Mouse (Mus musculus) hindbrain, embryonic 15.5 days (tissue): ENCODE results near the gene Atp1a4. TPM values are rescaled to one million over a fixed set of nuclear protein-coding genes. Genes with fewer than 3 reads are reported as not detected.

Experiments used
- ATAC-seq: fragments of 200-750 bp; cut with Nextera tagmentation; 2 replicates; pipeline ENCODE4 v1.8.0; 2017; ENCODE audit warnings: low read depth, moderate number of reproducible peaks, moderate TSS enrichment; ENCODE audit not compliant: low FRiP score
- H3K27ac ChIP-seq: fragments of 300-500 bp; sonication (generic); replicated peaks from 2 replicates; pipeline ENCODE4 v1.5.1; 2015; ENCODE audit warnings: mild to moderate bottlenecking, inconsistent platforms
- H3K27me3 ChIP-seq: fragments of 300-500 bp; sonication (generic); 2 replicates; pipeline ENCODE4 v1.6.1; 2015; ENCODE audit warnings: control low read depth, inconsistent platforms
- H3K36me3 ChIP-seq: fragments of 300-500 bp; sonication (generic); 2 replicates; pipeline ENCODE4 v1.6.1; 2015; ENCODE audit warnings: control low read depth, inconsistent platforms
- H3K4me1 ChIP-seq: fragments of 300-500 bp; sonication (generic); replicated peaks from 2 replicates; pipeline ENCODE4 v1.6.1; 2015; ENCODE audit warnings: control low read depth, inconsistent platforms
- H3K4me2 ChIP-seq: fragments of 300-500 bp; sonication (generic); 2 replicates; pipeline ENCODE4 v1.6.1; 2015; ENCODE audit warnings: moderate library complexity, mild to moderate bottlenecking, inconsistent platforms
- H3K4me3 ChIP-seq: fragments of 300-500 bp; sonication (generic); 2 replicates; pipeline ENCODE4 v1.5.1; 2015; ENCODE audit warnings: mild to moderate bottlenecking, inconsistent platforms
- H3K9ac ChIP-seq: fragments of 300-500 bp; sonication (generic); 2 replicates; pipeline ENCODE4 v1.6.1; 2015; ENCODE audit warnings: inconsistent platforms
- H3K9me3 ChIP-seq: fragments of 300-500 bp; sonication (generic); 2 replicates; pipeline ENCODE4 v1.6.1; 2016; ENCODE audit warnings: control low read depth, inconsistent platforms
- WGBS: fragments of 180-500 bp; shearing (Covaris S2); methylation state at CpG from one replicate; pipeline ENCODE4 v1.1.7; 2015; 5-methylcytosine and 5-hydroxymethylcytosine counted together
- polyA plus RNA-seq: library from polyadenylated mRNA; unstranded; fragments of >200 nt; fragmentation: Nextera tagmentation; extraction: Ambion mirVana; gene quantifications from 2 replicates; pipeline ENCODE4 v1.2.1, GENCODE M21; 2015

Atp1a4 gene
- polyA plus RNA-seq, 1 experiment from 2014 or later = 0.06 TPM

GRCm38 (mm10) chr1:172183056-172183455 is 75.2 kb downstream of the Atp1a4 start:
- H3K4me1 ChIP-seq = no peaks in the 10 kb centered on the region
- ATAC-seq = no peak
- H3K27ac ChIP-seq = no peak overlapping the region
- no peak overlapping the region for H3K9ac ChIP-seq
- no peaks in the 10 kb centered on the region for H3K9me3 ChIP-seq
- H3K4me2 ChIP-seq = no peak overlapping the region
- H3K4me3 ChIP-seq = no peak overlapping the region
- 98% methylated on average over 6 of the region's 6 CpGs for WGBS
- H3K36me3 ChIP-seq = peaks cover 33% of the 10 kb centered on the region
- H3K27me3 ChIP-seq = no peaks in the 10 kb centered on the region

- Histone ChIP-seq H3K27me3 (no peaks in the 10 kb centered on the region), H3K27ac (no peak overlapping the region), H3K4me2 (no peak overlapping the region), H3K4me1 (no peaks in the 10 kb centered on the region), H3K9me3 (no peaks in the 10 kb centered on the region), H3K36me3 (peaks cover 28% of the 10 kb centered on the region), H3K4me3 (no peak overlapping the region), H3K9ac (no peak overlapping the region)
- no peak for ATAC-seq
- 92% methylated on average over 3 of the region's 3 CpGs for WGBS
These were observed 76.4 kb downstream of the Atp1a4 start for GRCm38 (mm10) chr1:172181777-172182176.

- Histone ChIP-seq H3K36me3 (peaks cover 25% of the 10 kb centered on the region), H3K4me2 (no peak overlapping the region), H3K27ac (no peak overlapping the region), H3K9ac (no peak overlapping the region), H3K9me3 (no peaks in the 10 kb centered on the region), H3K4me3 (no peak overlapping the region), H3K27me3 (no peaks in the 10 kb centered on the region), H3K4me1 (no peaks in the 10 kb centered on the region)
- ATAC-seq = no peak
- 69% methylated on average over 4 of the region's 4 CpGs for WGBS
These were observed 77.3 kb downstream of the Atp1a4 start for GRCm38 (mm10) chr1:172180881-172181280.

GRCm38 (mm10) chr1:172179102-172179501 is 79.1 kb downstream of the Atp1a4 start:
- Histone ChIP-seq H3K4me3 (no peak overlapping the region), H3K4me2 (no peak overlapping the region), H3K36me3 (peaks cover 37% of the 10 kb centered on the region), H3K27ac (no peak overlapping the region), H3K4me1 (no peaks in the 10 kb centered on the region), H3K9ac (no peak overlapping the region), H3K9me3 (no peaks in the 10 kb centered on the region), H3K27me3 (no peaks in the 10 kb centered on the region)
- no peak for ATAC-seq
- 83% methylated on average over 7 of the region's 7 CpGs for WGBS

GRCm38 (mm10) chr1:172177791-172178190 is 80.4 kb downstream of the Atp1a4 start:
- Histone ChIP-seq H3K4me1 (no peaks in the 10 kb centered on the region), H3K4me3 (no peak overlapping the region), H3K9me3 (no peaks in the 10 kb centered on the region), H3K4me2 (no peak overlapping the region), H3K27me3 (no peaks in the 10 kb centered on the region), H3K36me3 (peaks cover 50% of the 10 kb centered on the region), H3K9ac (no peak overlapping the region), H3K27ac (no peak overlapping the region)
- no peak for ATAC-seq
- 69% methylated on average over 7 of the region's 7 CpGs for WGBS

Other genes starting within 250 kb of the Atp1a4 start
- 41.1 and 48.9 TPM in 2 replicates for gene Vangl2, start 230.0 kb downstream of the Atp1a4 start, polyA plus RNA-seq
- gene Nhlh1, start 200.8 kb downstream of the Atp1a4 start, polyA plus RNA-seq = 3.6 and 4.8 TPM in 2 replicates
- 183 and 190 TPM in 2 replicates for gene Copa, start 175.9 kb downstream of the Atp1a4 start, polyA plus RNA-seq
- 109 and 114 TPM in 2 replicates for gene Ncstn, start 175.6 kb downstream of the Atp1a4 start, polyA plus RNA-seq
- 163 TPM in 2 replicates for gene Pex19, start 131.7 kb downstream of the Atp1a4 start, polyA plus RNA-seq
- 84.6 and 85.8 TPM in 2 replicates for gene Dcaf8, start 110.3 kb downstream of the Atp1a4 start, polyA plus RNA-seq
- 454 and 489 TPM in 2 replicates for gene Pea15a, start 51.6 kb downstream of the Atp1a4 start, polyA plus RNA-seq
- 1.4 and 2.2 TPM in 2 replicates for gene Casq1, start 38.5 kb downstream of the Atp1a4 start, polyA plus RNA-seq
- gene Igsf8, start 3.2 kb upstream of the Atp1a4 start, polyA plus RNA-seq = 75.3 and 79.0 TPM in 2 replicates
- gene Atp1a2, start 39.6 kb upstream of the Atp1a4 start, polyA plus RNA-seq = 74.3 and 75.8 TPM in 2 replicates
- 4.1 and 4.3 TPM in 2 replicates for gene Kcnj9, start 70.9 kb upstream of the Atp1a4 start, polyA plus RNA-seq
- 2.9 and 3.0 TPM in 2 replicates for gene Kcnj10, start 82.8 kb upstream of the Atp1a4 start, polyA plus RNA-seq
- gene Pigm, start 118.1 kb upstream of the Atp1a4 start, polyA plus RNA-seq = 3.8 and 3.9 TPM in 2 replicates
- gene Slamf9, start 216.9 kb upstream of the Atp1a4 start, polyA plus RNA-seq = 0.12 and 0.18 TPM in 2 replicates
- 45.7 and 49.3 TPM in 2 replicates for gene Igsf9, start 223.4 kb upstream of the Atp1a4 start, polyA plus RNA-seq
- gene Tagln2, start 241.6 kb upstream of the Atp1a4 start, polyA plus RNA-seq = 77.7 and 83.7 TPM in 2 replicates